Mouse (Mus musculus) testis, postnatal 10 days (tissue): Measurements from ENCODE around the gene Dcaf12l1.
"Not testable (repeated sequence)": the region's sequence is repeated elsewhere in the genome, so short reads cannot be mapped to it uniquely, and the experiment has no call there.

Experiments used
- DNase-seq: peaks from one replicate; pipeline ENCODE4 v3.0.0; 2021; ENCODE audit warnings: low spot score

The Dcaf12l1 gene

GRCm38 (mm10) chrX:44789761-44790411 is at the start of gene Dcaf12l1:
Dcaf12l1 (minus strand) TSS chrX:44790197.
- DNase-seq: peak; percentile 86

DNA sequence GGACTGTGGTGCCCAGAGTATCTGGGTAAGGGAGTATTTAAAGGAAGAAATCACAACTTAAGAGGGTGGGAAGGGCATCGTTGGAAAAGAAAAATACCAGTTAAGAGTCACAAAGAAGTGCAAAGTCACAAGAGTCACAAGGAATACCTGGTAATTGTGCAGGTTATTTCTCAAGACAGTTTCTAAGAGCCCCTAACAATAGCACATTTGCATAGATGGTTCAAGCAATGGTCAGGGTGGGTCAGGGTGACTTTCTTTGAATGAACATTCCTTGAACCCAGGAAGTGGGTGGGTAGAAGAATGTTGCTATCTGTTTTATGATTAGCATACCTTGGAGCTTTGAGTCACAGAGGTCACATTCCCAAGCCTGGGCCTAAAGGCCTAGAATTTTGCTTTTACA is 19.4 kb upstream of the Dcaf12l1 start:
- DNase-seq: not testable (repeated sequence)

GRCm38 (mm10) chrX:44789036-44789760 is 799 bp downstream of the Dcaf12l1 start:
- DNase-seq: peak; percentile 37
